Mouse (Mus musculus): ENCODE measurements around the gene Tnpo1. TPM values are rescaled to one million over a fixed set of nuclear protein-coding genes. Genes with fewer than 3 reads are reported as not detected.
"Not testable (repeated sequence)": the region's sequence is repeated elsewhere in the genome, so short reads cannot be mapped to it uniquely, and the experiment has no call there.

Gene Tnpo1
- total RNA-seq, 2 experiments from 2014 or later = 33.5 to 33.8 TPM

- peak; percentile 67 for DNase-seq
These were observed 35.9 kb downstream of the Tnpo1 start for GRCm38 (mm10) chr13:98890137-98890870.

DNA sequence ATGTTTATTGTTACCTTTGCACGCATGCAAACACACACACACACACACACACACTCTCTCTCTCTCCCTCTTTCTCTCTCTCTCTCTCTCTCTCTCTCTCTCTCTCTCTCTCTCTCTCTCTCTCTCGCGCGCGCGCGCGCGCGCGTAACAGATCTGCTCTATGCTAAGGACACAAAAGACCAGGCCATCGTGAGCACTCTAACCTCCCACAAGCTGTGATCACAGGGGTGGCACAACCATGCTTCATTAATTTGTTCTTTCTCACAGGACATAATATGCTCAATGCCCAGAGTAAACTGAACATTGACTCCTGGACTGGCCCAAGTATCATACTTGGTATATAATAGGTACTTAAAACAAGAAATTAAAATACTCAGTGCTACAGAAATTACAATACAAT, 37.0 kb downstream of the Tnpo1 start:
- no peak for DNase-seq

DNA sequence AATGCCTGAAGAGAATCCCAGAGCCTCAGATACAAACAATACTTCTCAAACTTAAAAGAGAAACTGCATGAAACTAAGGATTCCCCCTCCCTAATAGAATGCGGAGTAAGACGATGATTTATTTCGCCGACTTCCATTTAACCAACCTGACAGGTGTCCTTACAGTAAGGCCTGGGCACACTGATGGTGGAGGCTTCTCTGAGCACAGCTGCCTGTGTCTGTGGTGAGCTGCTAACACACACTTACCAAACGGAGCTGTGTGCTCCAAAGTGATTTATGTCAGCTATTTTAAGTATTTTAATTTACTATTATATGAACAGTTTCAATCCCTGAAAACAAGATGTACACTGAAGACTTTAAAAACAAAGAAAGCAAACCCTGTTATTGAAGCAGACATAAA, 42.4 kb downstream of the Tnpo1 start:
- DNase-seq = no peak

DNA sequence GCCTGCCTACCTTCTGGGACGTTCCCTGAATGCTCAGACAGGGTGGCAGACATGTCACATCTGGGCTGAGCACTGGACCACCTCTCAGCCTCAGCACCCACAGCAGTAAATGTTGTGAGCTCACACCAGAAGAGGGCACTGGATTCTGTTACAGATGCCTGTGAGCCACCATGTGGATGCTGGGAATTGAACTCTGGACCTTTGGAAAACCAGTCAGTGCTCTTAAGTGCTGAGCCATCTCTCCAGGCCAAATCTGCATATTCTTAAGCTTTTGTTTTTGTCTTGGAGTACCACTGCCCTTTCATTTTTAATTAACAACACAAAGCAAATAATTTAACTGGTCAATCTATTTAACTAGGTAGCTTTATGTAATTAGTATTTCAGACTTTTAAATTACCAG, 44.2 kb downstream of the Tnpo1 start:
- DNase-seq = no peak

GRCm38 (mm10) chr13:98880336-98880735, 45.8 kb downstream of the Tnpo1 start:
- DNase-seq = peak; percentile 42

DNA sequence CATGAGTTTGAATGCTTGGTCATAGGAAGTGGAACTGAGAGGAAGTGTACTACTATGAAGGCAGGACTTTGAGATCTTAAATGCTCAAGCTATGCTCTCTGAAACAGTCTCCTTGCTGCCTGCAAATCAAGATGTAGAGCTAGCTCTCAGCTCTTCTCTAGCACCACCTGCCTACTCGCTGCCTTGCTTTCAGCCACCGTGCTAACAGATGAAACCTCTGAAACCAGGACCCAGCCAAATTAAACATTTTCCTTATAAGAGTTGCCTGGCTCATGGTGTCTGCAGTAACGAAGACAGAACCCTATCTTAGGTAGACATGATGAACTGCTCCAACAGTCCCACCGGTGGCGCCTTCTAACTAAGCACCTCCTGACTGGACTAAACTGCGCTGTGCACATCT, 46.8 kb downstream of the Tnpo1 start:
- no peak for DNase-seq

DNA sequence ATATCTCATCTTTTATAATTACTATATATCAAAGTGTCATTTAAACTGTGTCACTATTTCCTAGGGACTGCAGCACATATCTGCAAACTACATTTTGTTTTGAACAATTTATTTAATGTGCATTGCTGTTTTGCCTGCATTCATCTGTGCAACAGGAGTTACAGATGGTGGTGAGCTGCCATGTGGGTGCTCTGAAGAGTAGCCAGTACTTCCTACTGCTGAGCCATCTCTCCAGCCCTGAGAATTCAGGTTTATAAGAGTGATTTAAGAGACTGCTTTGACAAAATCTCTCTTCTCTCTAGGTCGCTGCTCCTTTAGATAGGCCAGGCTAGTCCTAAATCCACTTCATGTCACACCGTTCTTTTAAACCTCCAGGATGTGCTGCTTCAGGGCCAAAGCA, 49.0 kb downstream of the Tnpo1 start:
- DNase-seq = no peak

DNA sequence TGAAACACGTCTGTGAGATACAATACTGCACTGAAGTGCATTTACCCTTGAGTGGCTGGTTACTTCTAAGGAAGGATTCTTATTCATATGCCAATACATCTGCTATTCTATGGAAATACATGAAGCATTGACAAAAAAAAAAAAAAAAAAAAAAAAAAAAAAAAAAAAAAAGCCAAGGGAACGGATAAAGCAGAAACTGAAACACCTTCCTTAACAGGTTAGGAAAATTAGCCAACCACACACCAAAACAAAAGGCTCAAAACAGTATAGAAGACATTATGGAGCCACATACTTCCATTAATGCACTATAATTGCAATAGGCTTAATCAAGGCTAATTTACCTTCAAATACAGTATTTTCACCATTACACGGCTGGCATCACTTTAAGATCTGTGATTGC, 51.5 kb downstream of the Tnpo1 start:
- no peak for DNase-seq

GRCm38 (mm10) chr13:98872273-98872847, 53.8 kb downstream of the Tnpo1 start:
- DNase-seq = no peak

GRCm38 (mm10) chr13:98871263-98871662, 54.9 kb downstream of the Tnpo1 start:
- no peak for DNase-seq

GRCm38 (mm10) chr13:98868236-98868923, 57.8 kb downstream of the Tnpo1 start:
- no peak for DNase-seq

DNA sequence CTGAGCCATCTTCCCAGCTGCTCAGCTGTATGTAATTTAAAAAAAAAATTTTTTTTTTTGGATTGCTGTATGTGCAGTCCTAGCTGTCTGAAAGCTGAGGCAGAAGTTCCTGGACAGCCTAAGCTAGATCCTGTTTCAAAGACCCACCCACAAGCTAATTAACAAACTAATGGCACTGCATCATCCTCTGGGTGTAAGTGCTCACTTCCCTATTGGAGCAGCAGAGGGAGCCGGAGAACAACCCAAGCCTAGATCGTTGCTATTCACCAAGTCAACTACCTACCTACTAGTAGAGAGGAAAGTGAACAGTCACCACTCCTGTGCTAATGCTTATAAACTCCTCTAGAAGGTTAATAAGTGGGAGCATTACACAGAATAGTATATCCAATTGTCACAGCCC, 58.4 kb downstream of the Tnpo1 start:
- DNase-seq = peak; percentile 27

GRCm38 (mm10) chr13:98855291-98855690, 70.9 kb downstream of the Tnpo1 start:
- DNase-seq = no peak

DNA sequence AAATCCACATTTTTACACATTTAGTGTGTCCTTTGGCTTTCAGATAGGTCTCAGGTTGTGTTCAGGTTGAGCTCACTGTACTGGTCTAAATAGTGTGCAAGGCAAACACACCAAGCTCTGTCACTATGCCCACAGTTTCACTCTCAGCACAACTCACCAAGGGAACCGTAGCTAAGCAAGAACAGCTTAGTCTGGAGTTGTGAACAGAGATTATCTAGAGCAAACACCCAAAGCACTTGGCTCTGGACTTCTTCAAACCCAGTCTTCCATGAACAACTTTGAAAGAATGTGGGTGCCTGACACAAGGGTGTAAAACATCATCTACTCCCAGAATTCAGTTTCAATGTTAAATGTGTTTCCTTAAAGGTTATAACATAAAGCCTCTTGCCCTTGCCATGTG, 80.4 kb downstream of the Tnpo1 start:
- no peak for DNase-seq

DNA sequence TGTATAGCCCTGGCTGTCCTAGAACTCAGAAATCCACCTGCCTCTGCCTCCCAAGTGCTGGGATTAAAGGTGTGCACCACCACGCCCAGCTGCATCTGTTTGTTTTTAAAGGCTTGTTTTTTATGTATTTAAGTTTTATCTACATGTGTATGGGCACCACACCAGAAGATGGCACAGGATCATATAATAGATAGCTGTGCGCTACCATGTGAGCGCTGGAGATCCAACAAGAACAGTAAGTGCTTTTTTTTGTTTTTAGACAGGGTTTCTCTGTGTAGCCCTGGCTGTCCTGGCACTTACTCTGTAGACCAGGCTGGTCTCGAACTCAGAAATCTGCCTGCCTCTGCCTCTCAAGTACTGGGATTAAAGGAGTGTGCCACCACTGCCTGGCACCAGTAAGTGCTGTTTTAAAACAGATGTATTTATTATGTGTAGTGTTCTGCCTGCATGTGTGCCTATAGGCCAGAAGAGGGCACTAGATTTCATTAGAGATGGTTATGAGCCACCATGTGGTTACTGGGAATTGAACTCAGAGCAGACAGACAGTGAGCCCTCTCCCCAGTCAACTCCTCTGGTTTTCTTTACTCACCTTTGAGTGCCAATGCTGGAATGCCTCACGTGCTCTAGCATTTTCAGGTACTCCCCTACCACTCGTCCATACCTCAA, 89.6 kb downstream of the Tnpo1 start:
- DNase-seq = no peak

DNA sequence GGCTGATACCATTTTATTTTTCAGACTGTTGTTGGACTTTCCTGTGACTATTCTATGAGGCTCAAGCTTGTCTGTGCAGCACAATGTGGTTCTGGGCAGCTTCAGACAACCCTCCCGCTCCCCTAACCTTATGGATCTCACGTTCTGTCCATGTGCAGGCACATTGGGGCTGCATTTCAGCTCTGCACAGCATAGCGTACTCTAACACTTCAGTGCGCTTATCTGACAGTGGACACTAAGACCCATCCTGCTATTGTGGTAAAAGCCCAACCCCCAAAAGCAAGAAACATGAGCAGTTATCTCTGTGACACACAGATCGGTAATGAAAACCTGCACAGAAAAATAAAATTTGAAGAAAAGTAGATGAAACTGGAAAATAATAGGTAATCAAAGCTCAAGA, 90.4 kb downstream of the Tnpo1 start:
- no peak for DNase-seq

GRCm38 (mm10) chr13:98834723-98835122, 91.5 kb downstream of the Tnpo1 start:
- no peak for DNase-seq

DNA sequence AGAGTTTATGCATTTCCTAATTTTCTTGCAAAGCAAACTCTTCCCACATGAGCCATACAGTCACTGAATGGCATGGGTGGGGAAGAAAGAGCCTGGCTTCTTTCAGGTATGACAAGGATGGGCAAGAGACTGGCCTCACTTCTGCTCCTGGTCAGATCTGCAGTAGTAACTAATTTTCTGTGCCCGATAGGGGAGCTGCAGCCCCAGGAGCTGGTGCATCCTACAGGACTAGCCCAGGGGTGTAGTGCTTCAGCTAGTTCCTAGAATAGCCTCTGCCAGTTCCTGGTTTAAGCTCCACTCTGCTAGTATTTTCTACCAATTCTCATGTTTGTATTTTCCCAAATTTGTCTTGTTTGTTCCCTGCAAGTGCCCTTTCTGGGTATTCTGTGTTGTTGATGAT, 92.0 kb downstream of the Tnpo1 start:
- no peak for DNase-seq

GRCm38 (mm10) chr13:98832451-98833450, 93.4 kb downstream of the Tnpo1 start:
- no peak for DNase-seq

- not testable (repeated sequence) for DNase-seq
These were observed 97.2 kb downstream of the Tnpo1 start for GRCm38 (mm10) chr13:98829026-98829425.

- no peak for DNase-seq
These were observed 100.6 kb downstream of the Tnpo1 start for GRCm38 (mm10) chr13:98825574-98825973.

DNA sequence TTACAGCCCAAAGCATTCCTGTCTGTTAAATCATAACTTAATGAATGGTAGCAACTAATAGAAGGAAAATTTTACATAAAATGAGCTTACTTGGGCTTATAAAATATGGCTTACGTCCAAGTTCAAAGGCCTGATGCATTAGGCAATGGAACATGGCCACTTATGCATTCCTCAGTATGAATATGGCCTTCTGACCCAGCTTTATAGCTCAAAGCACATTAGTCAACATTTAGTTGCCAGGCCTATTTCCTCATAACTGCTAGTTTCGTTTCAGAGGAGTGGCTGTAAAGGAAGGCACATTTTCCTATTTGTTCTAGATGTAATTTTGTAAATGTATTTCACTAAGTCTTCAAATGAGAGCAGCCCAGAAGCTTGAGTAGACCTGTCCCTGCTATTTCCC, 107.1 kb downstream of the Tnpo1 start:
- no peak for DNase-seq
